Mouse (Mus musculus) embryonic fibroblast, embryonic 13.5 days (primary cell): Measurements from ENCODE around the gene Arpc3. TPM values are rescaled to one million over a fixed set of nuclear protein-coding genes. Genes with fewer than 3 reads are reported as not detected.

Experiments used
- H3K27ac ChIP-seq: 2 replicates; pipeline ENCODE4 v1.5.1; 2012; ENCODE audit warnings: low read length, control low read depth, inconsistent platforms; ENCODE audit not compliant: insufficient read depth
- H3K4me1 ChIP-seq: 2 replicates; pipeline ENCODE4 v1.6.1; 2011; ENCODE audit warnings: low read length; ENCODE audit not compliant: control insufficient read depth, insufficient read depth
- H3K4me3 ChIP-seq: 2 replicates; pipeline ENCODE4 v1.5.1; 2011; ENCODE audit warnings: mild to moderate bottlenecking, control low read depth, low read length; ENCODE audit not compliant: insufficient read depth
- CTCF ChIP-seq: IDR thresholded peaks from 2 replicates; pipeline ENCODE4 v1.5.1; 2011; ENCODE audit warnings: mild to moderate bottlenecking, control low read depth, low read length, moderate library complexity, borderline replicate concordance; ENCODE audit not compliant: insufficient read depth
- POLR2A ChIP-seq: IDR thresholded peaks from 2 replicates; pipeline ENCODE4 v1.6.1; 2011; ENCODE audit warnings: low read depth, mild to moderate bottlenecking, control low read depth, low read length, moderate library complexity
- polyA plus RNA-seq: library from polyadenylated mRNA; stranded (reverse); fragments of >200 nt; gene quantifications from 2 replicates; pipeline ENCODE4 v1.2.4, GENCODE M21; 2011; ENCODE audit warnings: low read depth; ENCODE audit not compliant: missing spikeins, insufficient read length

The Arpc3 gene
- polyA plus RNA-seq, 1 experiment, result 275 TPM

- no peak for TF ChIP-seq POLR2A
- no peak for TF ChIP-seq CTCF
- peaks cover 3% of the 10 kb centered on the region; the same call in 1 of the 2 replicates for H3K4me1 ChIP-seq
- H3K27ac ChIP-seq, result no peak overlapping the region
- no peak overlapping the region for H3K4me3 ChIP-seq
Measured at GRCm38 (mm10) chr5:122396791-122397190, 5.1 kb downstream of the Arpc3 start.

GRCm38 (mm10) chr5:122397495-122397894 is 5.8 kb downstream of the Arpc3 start:
- Histone ChIP-seq H3K27ac (no peak overlapping the region), H3K4me1 (peaks cover 3% of the 10 kb centered on the region; the same call in 1 of the 2 replicates), H3K4me3 (no peak overlapping the region)
- TF ChIP-seq POLR2A (no peak), CTCF (no peak)

GRCm38 (mm10) chr5:122399871-122400270 is 8.2 kb downstream of the Arpc3 start:
- TF ChIP-seq CTCF (no peak), POLR2A (no peak)
- Histone ChIP-seq H3K4me3 (no peak overlapping the region), H3K4me1 (no peaks in the 10 kb centered on the region), H3K27ac (no peak overlapping the region)

GRCm38 (mm10) chr5:122400628-122401302 is 9.1 kb downstream of the Arpc3 start:
- H3K27ac ChIP-seq, result no peak overlapping the region
- no peaks in the 10 kb centered on the region for H3K4me1 ChIP-seq
- H3K4me3 ChIP-seq, result no peak overlapping the region
- no peak for TF ChIP-seq CTCF
- no peak for TF ChIP-seq POLR2A

- peak; percentile 80 for TF ChIP-seq CTCF
- TF ChIP-seq POLR2A, result no peak
- no peaks in the 10 kb centered on the region for H3K4me1 ChIP-seq
- H3K4me3 ChIP-seq, result no peak overlapping the region
- H3K27ac ChIP-seq, result no peak overlapping the region
Measured at GRCm38 (mm10) chr5:122401303-122401640, 9.6 kb downstream of the Arpc3 start.

- H3K4me3 ChIP-seq, result no peak overlapping the region
- TF ChIP-seq POLR2A (no peak), CTCF (no peak)
- H3K4me1 ChIP-seq, result no peaks in the 10 kb centered on the region
- H3K27ac ChIP-seq, result no peak overlapping the region
Measured at GRCm38 (mm10) chr5:122402160-122402559, 10.5 kb downstream of the Arpc3 start.

GRCm38 (mm10) chr5:122402772-122403171 is 11.1 kb downstream of the Arpc3 start:
- no peak overlapping the region for H3K27ac ChIP-seq
- H3K4me1 ChIP-seq, result no peaks in the 10 kb centered on the region
- H3K4me3 ChIP-seq, result no peak overlapping the region
- TF ChIP-seq POLR2A (no peak), CTCF (no peak)

- TF ChIP-seq POLR2A, result no peak
- TF ChIP-seq CTCF, result no peak
- H3K4me1 ChIP-seq, result no peaks in the 10 kb centered on the region
- H3K27ac ChIP-seq, result no peak overlapping the region
- no peak overlapping the region for H3K4me3 ChIP-seq
Measured at GRCm38 (mm10) chr5:122403362-122403761, 11.7 kb downstream of the Arpc3 start.

GRCm38 (mm10) chr5:122405537-122405936 is 13.9 kb downstream of the Arpc3 start:
- H3K4me1 ChIP-seq, result no peaks in the 10 kb centered on the region
- no peak overlapping the region for H3K4me3 ChIP-seq
- H3K27ac ChIP-seq, result no peak overlapping the region
- TF ChIP-seq CTCF, result no peak

- no peak for TF ChIP-seq POLR2A
- TF ChIP-seq CTCF, result no peak
- no peak overlapping the region for H3K27ac ChIP-seq
- no peaks in the 10 kb centered on the region for H3K4me1 ChIP-seq
- H3K4me3 ChIP-seq, result no peak overlapping the region
Measured at GRCm38 (mm10) chr5:122409692-122410645, 18.3 kb downstream of the Arpc3 start.

- no peak for TF ChIP-seq POLR2A
- no peak for TF ChIP-seq CTCF
- H3K4me1 ChIP-seq, result no peaks in the 10 kb centered on the region
- no peak overlapping the region for H3K27ac ChIP-seq
- no peak overlapping the region for H3K4me3 ChIP-seq
Measured at GRCm38 (mm10) chr5:122411892-122412291, 20.2 kb downstream of the Arpc3 start.
